In genomic region chr7:122652523-122652922, GRCm38 (mm10) we compare ENCODE assay signal across 37 mouse cellular contexts. TPM values are rescaled to one million over a fixed set of nuclear protein-coding genes. Genes with fewer than 3 reads are reported as not detected.
"Had no signal": no experiment of that assay in that cellular context is flagged by ENCODE, and none has a peak within 500 bp of the region (broad histone marks: within the 10 kb centered on the region; RNA-seq: fewer than 3 reads in every experiment).

No protein-coding gene starts in this region.

- DNase-seq: heart, postnatal 10 days; heart, postnatal 14 days; heart, postnatal 36 days; heart, postnatal 4 days; kidney, adult 11 months; kidney, adult 18-20 months; kidney, adult 2 months; kidney, adult 8-10 months; kidney, adult 9 months; kidney, postnatal 10 days; kidney, postnatal 14 days; kidney, postnatal 25 days; kidney, postnatal 36 days; kidney, postnatal 4 days; layer of hippocampus, adult 9-11 months; layer of hippocampus, postnatal 36 days had no signal

- H3K4me2 ChIP-seq: heart, embryonic 11.5 days; heart, embryonic 12.5 days; heart, embryonic 13.5 days; heart, embryonic 15.5 days; hindbrain, embryonic 12.5 days; hindbrain, embryonic 13.5 days; hindbrain, embryonic 14.5 days; hindbrain, embryonic 15.5 days; intestine, embryonic 15.5 days; kidney, embryonic 15.5 days had no signal

- H3K4me3 ChIP-seq: heart, embryonic 10.5 days; heart, embryonic 12.5 days; heart, embryonic 13.5 days; heart, embryonic 15.5 days; hindbrain, embryonic 10.5 days; hindbrain, embryonic 12.5 days; hindbrain, embryonic 13.5 days; hindbrain, embryonic 15.5 days; intestine, embryonic 15.5 days; kidney, embryonic 15.5 days; layer of hippocampus, adult 2 months had no signal

- H3K27ac ChIP-seq: heart, embryonic 10.5 days; heart, embryonic 13.5 days; heart, embryonic 15.5 days; hindbrain, embryonic 10.5 days; hindbrain, embryonic 12.5 days; hindbrain, embryonic 13.5 days; hindbrain, embryonic 14.5 days; hindbrain, embryonic 15.5 days; hindbrain, postnatal 0 days; intestine, embryonic 15.5 days; kidney, embryonic 15.5 days; kidney, postnatal 0 days; layer of hippocampus, adult 2 months had no signal

- H3K9me3 ChIP-seq: heart, embryonic 10.5 days; heart, embryonic 12.5 days; heart, embryonic 13.5 days; heart, embryonic 15.5 days; hindbrain, embryonic 10.5 days; hindbrain, embryonic 12.5 days; hindbrain, embryonic 13.5 days; hindbrain, embryonic 15.5 days; intestine, embryonic 15.5 days; kidney, embryonic 15.5 days had no signal

- H3K27me3 ChIP-seq: heart, embryonic 12.5 days; heart, embryonic 13.5 days; heart, embryonic 15.5 days; hindbrain, embryonic 12.5 days; hindbrain, embryonic 13.5 days; hindbrain, embryonic 15.5 days; intestine, embryonic 15.5 days; kidney, embryonic 15.5 days had no signal

- H3K9ac ChIP-seq: heart, embryonic 12.5 days; heart, embryonic 13.5 days; heart, embryonic 15.5 days; hindbrain, embryonic 12.5 days; hindbrain, embryonic 13.5 days; hindbrain, embryonic 14.5 days; hindbrain, embryonic 15.5 days; intestine, embryonic 15.5 days; kidney, embryonic 15.5 days had no signal

- H3K36me3 ChIP-seq: heart, embryonic 10.5 days; heart, embryonic 12.5 days; heart, embryonic 13.5 days; heart, embryonic 15.5 days; hindbrain, embryonic 10.5 days; hindbrain, embryonic 12.5 days; hindbrain, embryonic 13.5 days; hindbrain, embryonic 15.5 days; intestine, embryonic 15.5 days; kidney, embryonic 15.5 days had no signal

- ATAC-seq: hindbrain, embryonic 16.5 days; hindbrain, postnatal 0 days; inflammation-experienced regulatory T-cells, adult 6 months; intestine, embryonic 15.5 days; intestine, embryonic 16.5 days; intestine, postnatal 0 days had no signal

- H3K4me1 ChIP-seq: heart, embryonic 10.5 days; heart, embryonic 12.5 days; heart, embryonic 13.5 days; heart, embryonic 15.5 days; hindbrain, embryonic 10.5 days; hindbrain, embryonic 12.5 days; hindbrain, embryonic 13.5 days; hindbrain, embryonic 15.5 days; intestine, embryonic 15.5 days; kidney, embryonic 15.5 days had no signal

RNA-seq across cellular contexts. Expression of gene Cacng3, which starts 17.8 kb away (rescaled TPM):
- polyA plus RNA-seq: heart, embryonic 10.5 days; heart, embryonic 12.5 days; inflammation-experienced regulatory T-cells, adult 6 months; intestine, postnatal 0 days; kidney, embryonic 14.5 days; kidney, postnatal 0 days; large intestine, adult 2 months had no signal
